Mouse (Mus musculus) splenic B cell, adult 2 months (primary cell): ENCODE data around the gene Krt24.

Experiments
- DNase-seq: peaks from one replicate; pipeline ENCODE4 v3.0.0-alpha.2; 2011; ENCODE audit warnings: low read depth, low spot score
- H3K27me3 ChIP-seq: 2 replicates; pipeline ENCODE4 v1.6.1; 2012; ENCODE audit warnings: mild to moderate bottlenecking, low read length, moderate library complexity, mixed read lengths; ENCODE audit not compliant: control insufficient read depth, poor library complexity, insufficient read depth, severe bottlenecking
- H3K36me3 ChIP-seq: 2 replicates; pipeline ENCODE4 v1.6.1; 2012; ENCODE audit warnings: mild to moderate bottlenecking, low read length, moderate library complexity, mixed read lengths; ENCODE audit not compliant: control insufficient read depth, poor library complexity, insufficient read depth, severe bottlenecking

Gene Krt24

DNA sequence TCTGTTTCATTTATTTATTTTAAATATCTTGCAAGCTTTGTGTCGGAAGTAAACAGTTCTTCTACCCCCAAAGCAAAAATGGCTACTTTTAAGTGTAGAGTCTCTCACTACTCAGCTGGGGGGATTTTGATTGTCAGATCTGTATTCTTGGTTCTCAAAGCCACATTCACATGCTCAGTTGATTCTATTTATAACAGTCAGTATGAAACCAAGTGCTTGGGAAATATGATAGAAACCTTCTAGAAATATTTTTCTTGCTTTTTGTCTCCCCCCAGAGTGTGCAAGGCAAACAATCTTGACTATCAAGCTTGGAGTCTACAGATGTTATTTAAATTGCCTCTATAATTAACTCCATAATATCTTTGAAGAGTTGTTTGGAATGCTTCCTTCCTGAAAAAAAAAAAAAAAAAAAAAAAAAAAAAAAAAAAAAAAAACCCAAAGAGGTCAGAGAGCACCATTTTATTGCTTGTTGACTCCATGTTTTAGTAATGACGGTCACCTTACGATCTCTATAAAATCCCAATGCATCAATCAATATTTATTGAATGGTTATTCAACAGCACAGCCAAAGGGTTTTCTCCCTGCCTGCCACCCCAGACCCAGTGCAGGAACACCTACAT lies 41.8 kb downstream of the Krt24 start:
- no peak for DNase-seq
- Histone ChIP-seq H3K36me3 (no peaks in the 10 kb centered on the region), H3K27me3 (no peaks in the 10 kb centered on the region)

DNA sequence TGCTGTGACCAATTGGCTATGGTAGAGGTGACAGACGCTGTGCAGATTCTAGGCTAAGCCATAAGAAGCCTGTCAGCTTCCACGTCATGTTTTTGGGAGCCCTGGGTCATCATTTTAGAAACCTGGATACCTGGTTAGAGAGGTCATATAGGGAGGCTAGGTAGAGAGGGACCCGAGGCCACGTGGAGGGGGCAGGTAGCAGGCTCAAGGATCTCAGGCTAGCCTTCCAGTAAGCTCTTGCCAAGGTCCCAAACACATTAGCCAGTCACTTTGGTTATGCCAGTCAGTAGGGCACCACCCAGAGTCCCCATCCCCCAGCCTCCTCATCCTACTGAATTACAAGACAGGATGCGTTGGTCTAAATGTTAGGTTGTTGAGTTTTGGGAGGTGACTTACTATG lies 43.0 kb downstream of the Krt24 start:
- Histone ChIP-seq H3K27me3 (no peaks in the 10 kb centered on the region), H3K36me3 (no peaks in the 10 kb centered on the region)
- no peak for DNase-seq

DNA sequence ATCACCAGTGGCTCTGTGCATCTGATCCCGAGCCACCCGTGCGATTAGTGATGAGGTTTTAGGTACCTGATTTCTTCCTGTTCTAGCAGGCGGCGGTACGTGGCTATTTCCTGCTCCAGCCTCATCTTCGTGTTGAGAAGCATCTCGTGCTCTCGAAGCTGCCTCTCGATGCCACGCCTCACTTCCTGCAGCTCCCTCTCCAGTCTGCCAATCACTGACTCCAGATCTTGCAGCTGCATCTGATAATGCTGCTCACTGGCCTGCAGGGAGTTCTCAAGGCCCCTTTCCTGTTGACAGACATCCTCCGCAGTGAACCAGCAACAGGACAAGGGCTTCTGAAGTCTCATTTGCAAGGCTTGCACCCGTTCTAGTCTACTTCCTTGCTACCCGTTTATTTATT lies 46.6 kb downstream of the Krt24 start:
- peak; percentile 90 for DNase-seq
- Histone ChIP-seq H3K27me3 (no peaks in the 10 kb centered on the region), H3K36me3 (no peaks in the 10 kb centered on the region)

GRCm38 (mm10) chr11:99231049-99231816 lies 53.8 kb downstream of the Krt24 start:
- Histone ChIP-seq H3K27me3 (no peaks in the 10 kb centered on the region), H3K36me3 (no peaks in the 10 kb centered on the region)
- no peak for DNase-seq

DNA sequence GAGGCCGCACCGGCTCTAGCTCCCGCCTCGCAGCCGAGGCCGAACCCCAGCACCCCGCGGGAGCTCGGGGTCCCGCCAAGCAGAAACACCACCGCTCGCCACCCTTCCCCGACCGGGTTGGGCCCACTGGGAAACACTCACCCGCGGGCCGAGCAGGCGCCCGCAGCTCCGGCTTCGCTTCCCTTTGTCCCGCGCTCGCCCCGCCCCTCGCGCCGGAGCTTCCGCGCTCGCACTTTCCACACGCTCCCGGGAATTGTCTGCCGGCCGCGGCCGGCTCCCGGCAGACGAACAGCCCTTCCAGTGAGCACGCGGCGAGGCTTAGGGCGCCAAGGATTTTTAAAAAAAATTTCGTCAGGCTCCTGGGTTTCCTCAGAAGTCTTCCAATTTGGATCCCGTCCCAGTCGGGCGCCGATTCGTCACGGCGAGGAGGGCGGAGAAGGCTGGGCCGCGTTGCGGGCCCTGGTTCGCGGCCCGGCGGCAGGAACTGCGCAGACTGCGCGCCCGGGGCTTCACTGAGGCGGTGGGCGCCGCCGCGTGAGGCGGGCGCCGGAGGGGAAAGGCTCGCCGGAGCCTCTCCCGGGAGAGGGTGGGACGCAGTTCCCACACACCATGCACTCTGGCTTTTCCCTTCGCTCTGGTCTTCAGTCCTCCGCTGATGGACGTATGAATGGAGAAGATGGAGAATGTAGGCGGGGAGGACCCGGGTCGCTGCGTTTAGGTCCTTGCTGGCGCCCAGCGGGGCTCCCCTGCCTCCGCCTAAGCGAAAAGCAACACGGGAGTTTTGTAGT lies 54.6 kb downstream of the Krt24 start, which contains the start of gene Smarce1:
TSS of gene Smarce1 (minus strand) at position 757 of the 788 bp plus-strand sequence.
- no peaks in the 10 kb centered on the region for H3K36me3 ChIP-seq
- H3K27me3 ChIP-seq: no peaks in the 10 kb centered on the region
- DNase-seq: peak; percentile 84
